Mouse (Mus musculus) 3T3-L1 (cell line): ENCODE measurements at regions not wholly inside any gene's neighbourhood (a gene's known extent, or its start where the extent isn't known, plus 50 kb on each side); places are given as distances from the start of the nearest gene placed in this dataset.

ENCODE experiments used
- DNase-seq: peaks from one replicate; pipeline ENCODE4 v3.0.0-alpha.2; 2015; ENCODE audit warnings: low read depth, low spot score

- no peak for DNase-seq
These were observed 254.0 kb downstream of the Sox4 start for GRCm38 (mm10) chr13:28699490-28700032.

GRCm38 (mm10) chr13:28697796-28698678 lies 255.5 kb downstream of the Sox4 start:
- no peak for DNase-seq

- DNase-seq = no peak
These were observed 260.4 kb downstream of the Sox4 start for GRCm38 (mm10) chr13:28693078-28693477.

- DNase-seq = peak; percentile 46
These were observed 260.9 kb downstream of the Sox4 start for GRCm38 (mm10) chr13:28692587-28692986.

- peak; percentile 65 for DNase-seq
These were observed 262.9 kb downstream of the Sox4 start for GRCm38 (mm10) chr13:28690511-28691160.

- no peak for DNase-seq
These were observed 265.7 kb downstream of the Sox4 start for GRCm38 (mm10) chr13:28687838-28688237.

GRCm38 (mm10) chr13:28684311-28684710 lies 269.2 kb downstream of the Sox4 start:
- DNase-seq = no peak

GRCm38 (mm10) chr13:28680266-28680665 lies 273.2 kb downstream of the Sox4 start:
- peak; percentile 58 for DNase-seq

GRCm38 (mm10) chr13:28673622-28674021 lies 279.9 kb downstream of the Sox4 start:
- no peak for DNase-seq

GRCm38 (mm10) chr13:28671543-28671942 lies 282.0 kb downstream of the Sox4 start:
- DNase-seq = no peak

- DNase-seq = no peak
These were observed 283.5 kb downstream of the Sox4 start for GRCm38 (mm10) chr13:28669832-28670585.

- DNase-seq = no peak
These were observed 286.7 kb downstream of the Sox4 start for GRCm38 (mm10) chr13:28666832-28667231.

GRCm38 (mm10) chr13:28665150-28665549 lies 288.4 kb downstream of the Sox4 start:
- DNase-seq = no peak

GRCm38 (mm10) chr13:28664698-28665097 lies 288.8 kb downstream of the Sox4 start:
- no peak for DNase-seq

GRCm38 (mm10) chr13:28663950-28664681 lies 289.4 kb downstream of the Sox4 start:
- DNase-seq = no peak

- DNase-seq = peak; percentile 35
These were observed 290.1 kb downstream of the Sox4 start for GRCm38 (mm10) chr13:28663459-28663858.

GRCm38 (mm10) chr13:28662316-28662752 lies 291.2 kb downstream of the Sox4 start:
- no peak for DNase-seq

GRCm38 (mm10) chr13:28660151-28660550 lies 293.4 kb downstream of the Sox4 start:
- peak; percentile 23 for DNase-seq

GRCm38 (mm10) chr13:28658652-28659051 lies 294.9 kb downstream of the Sox4 start:
- DNase-seq = no peak

- DNase-seq = no peak
These were observed 298.6 kb downstream of the Sox4 start for GRCm38 (mm10) chr13:28654883-28655282.

- DNase-seq = no peak
These were observed 300.2 kb downstream of the Sox4 start for GRCm38 (mm10) chr13:28653362-28653761.
